Mouse (Mus musculus) brain, embryonic 14.5 days (tissue): ENCODE measurements at regions not wholly inside any gene's neighbourhood (a gene's known extent, or its start where the extent isn't known, plus 50 kb on each side); places are given as distances from the start of the nearest gene placed in this dataset.

Experiments used
- DNase-seq: peaks from one replicate; pipeline ENCODE4 v3.0.0-alpha.2; 2011; ENCODE audit warnings: low read depth
- CTCF ChIP-seq: fragments of 200-500 bp; IDR thresholded peaks from 2 replicates; pipeline ENCODE4 v1.5.1; 2012; ENCODE audit warnings: inconsistent platforms, mild to moderate bottlenecking, moderate library complexity, borderline replicate concordance; ENCODE audit not compliant: insufficient read depth, insufficient read length; ENCODE audit errors: extremely low read depth
- POLR2A ChIP-seq: fragments of 200-500 bp; IDR thresholded peaks from 2 replicates; pipeline ENCODE4 v1.6.1; 2012; ENCODE audit warnings: mild to moderate bottlenecking, inconsistent platforms, borderline replicate concordance; ENCODE audit not compliant: poor library complexity, insufficient read depth, insufficient read length, severe bottlenecking; ENCODE audit errors: extremely low read depth

DNA sequence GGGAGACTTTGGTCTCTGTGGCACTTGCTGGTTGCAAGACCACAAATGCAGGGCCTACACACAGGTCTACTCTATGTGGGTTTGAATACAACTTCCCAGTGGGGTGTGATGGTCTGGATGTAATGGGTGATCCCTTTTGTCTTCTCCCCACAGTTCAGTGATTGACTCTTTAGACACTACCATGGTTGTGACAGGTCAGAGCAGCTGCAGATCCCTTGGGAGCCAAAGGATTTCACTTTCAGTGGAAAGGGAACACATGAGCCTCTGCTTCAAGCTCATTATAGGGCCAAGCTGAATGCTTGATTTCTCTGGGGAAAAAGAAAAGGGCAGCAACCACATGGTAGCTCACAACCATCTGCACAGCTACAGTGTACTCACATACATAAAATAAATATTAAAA lies 206.9 kb downstream of the Fndc1 start:
- no peak for DNase-seq
- TF ChIP-seq POLR2A: no peak
- no peak for TF ChIP-seq CTCF

- DNase-seq: no peak
Observed at GRCm38 (mm10) chr17:7619641-7620040, 207.5 kb downstream of the Fndc1 start.

DNA sequence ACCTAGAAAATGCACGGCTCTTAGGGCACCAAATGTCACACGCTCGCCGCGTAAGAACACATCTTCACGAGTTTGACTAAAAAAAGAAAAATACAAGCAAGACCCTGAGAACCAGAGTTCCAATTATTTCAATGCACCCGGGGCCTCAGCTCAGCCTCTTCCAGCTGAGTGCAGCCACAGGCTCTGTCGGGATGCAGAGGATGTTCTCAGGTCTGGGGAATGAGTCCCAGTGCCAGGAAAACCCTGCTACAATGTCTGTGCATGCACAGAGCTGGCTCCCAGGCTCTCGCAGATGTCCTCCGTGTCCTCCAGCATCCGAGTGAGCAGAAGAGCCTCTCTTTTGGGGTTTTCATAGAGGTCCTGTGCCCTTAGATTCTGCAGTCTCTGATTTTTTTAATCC lies 219.1 kb downstream of the Fndc1 start:
- TF ChIP-seq POLR2A (no peak), CTCF (no peak)
- DNase-seq: no peak

More at GRCm38 (mm10) chr17:7619641-7620040, 207.5 kb downstream of the Fndc1 start:
- TF ChIP-seq POLR2A (no peak), CTCF (no peak)

- TF ChIP-seq POLR2A: no peak
- no peak for TF ChIP-seq CTCF
- DNase-seq: no peak
Observed at GRCm38 (mm10) chr17:7607431-7607830, 219.7 kb downstream of the Fndc1 start.

GRCm38 (mm10) chr17:7604813-7605504 lies 219.7 kb upstream of the Unc93a2 start:
- peak; percentile 60 for DNase-seq
- TF ChIP-seq POLR2A: no peak
- TF ChIP-seq CTCF: no peak

DNA sequence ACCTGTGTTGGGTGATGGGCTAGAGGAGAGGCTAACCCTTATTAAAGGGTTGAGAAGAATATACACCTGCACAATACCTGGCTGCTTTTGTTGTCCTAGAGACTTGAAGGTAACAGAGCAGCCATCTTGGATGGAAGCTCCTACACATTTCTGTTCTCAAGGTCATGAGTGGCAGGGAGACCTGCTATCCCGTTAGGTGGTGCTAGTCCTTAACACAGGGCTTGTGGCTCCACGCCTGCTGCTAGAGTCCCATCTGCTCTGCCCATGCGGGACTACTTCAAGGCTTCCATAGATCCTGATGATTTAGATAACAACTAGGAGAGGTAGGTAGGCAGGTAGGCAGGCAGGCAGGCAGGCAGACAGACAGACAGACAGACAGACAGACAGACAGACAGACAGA lies 218.8 kb upstream of the Unc93a2 start:
- DNase-seq: no peak
- TF ChIP-seq POLR2A: no peak
- no peak for TF ChIP-seq CTCF

DNA sequence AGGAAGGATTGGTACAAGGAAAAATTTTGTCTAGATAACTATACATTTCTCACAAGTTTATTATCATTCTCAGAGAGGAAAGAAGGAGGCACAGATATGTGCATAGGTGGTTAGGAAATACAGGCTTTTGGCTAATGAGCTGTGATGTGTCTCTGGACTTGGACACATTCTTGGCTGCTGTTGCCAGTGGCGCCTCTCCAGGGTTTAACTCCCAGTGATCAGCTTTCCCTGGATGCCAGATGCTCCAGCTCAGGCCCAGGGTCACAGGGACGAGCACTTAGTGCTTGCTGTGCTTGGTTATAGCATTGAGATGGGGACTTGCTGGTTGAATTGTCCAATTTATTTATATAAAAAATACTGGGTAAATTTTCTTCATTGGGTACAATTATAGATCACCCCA lies 215.3 kb upstream of the Unc93a2 start:
- DNase-seq: peak; percentile 31
- TF ChIP-seq CTCF (no peak), POLR2A (no peak)

- DNase-seq: peak; percentile 19
- TF ChIP-seq POLR2A (no peak), CTCF (no peak)
Observed at GRCm38 (mm10) chr17:7597481-7597880, 212.2 kb upstream of the Unc93a2 start.

DNA sequence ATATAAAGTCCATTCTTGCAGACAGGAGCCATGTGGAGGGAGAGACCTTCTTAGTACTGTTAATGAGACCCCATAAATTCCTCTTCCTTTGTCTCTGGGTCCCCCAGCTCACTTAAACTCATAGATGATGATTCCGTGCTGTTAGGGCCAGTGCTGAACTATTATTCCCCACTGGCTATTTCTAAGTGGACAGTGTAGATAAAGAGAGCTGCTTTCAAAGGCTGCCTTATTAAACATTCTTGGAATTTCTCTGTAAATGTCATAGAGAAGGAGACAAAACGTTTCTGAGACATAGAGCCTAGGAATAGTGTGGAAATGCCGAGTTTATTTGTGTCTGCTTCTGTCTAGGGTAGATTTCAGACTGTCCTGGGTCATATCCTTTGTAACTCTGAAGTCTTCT lies 209.5 kb upstream of the Unc93a2 start:
- no peak for TF ChIP-seq CTCF
- TF ChIP-seq POLR2A: no peak
- DNase-seq: no peak

- no peak for TF ChIP-seq CTCF
- TF ChIP-seq POLR2A: no peak
- DNase-seq: no peak
Observed at GRCm38 (mm10) chr17:7592491-7592890, 207.2 kb upstream of the Unc93a2 start.

DNA sequence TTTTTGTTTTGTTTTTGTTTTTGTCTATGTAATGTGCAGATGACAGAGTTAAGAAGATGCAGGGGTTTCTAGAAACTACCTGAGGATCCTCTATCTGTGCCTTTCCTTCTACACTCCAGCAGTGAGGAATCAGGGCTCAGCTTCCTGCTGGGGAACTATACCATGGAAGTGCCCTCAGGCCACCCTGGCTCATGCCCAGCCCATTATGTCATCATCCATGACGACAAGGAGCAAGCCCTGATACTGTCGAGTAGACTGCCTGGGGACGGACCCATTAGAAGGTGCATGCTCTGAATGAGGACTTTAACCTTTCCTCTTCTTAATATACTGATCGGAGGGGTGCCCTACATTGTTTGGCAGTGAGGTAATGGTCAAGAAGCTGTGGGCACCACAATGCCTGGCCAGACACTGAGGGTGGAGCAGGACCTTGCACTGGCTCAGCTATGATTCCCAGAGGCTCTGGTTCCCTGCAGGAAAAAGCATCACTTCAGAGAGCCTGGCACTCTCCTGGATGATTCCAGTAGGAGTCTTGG lies 197.7 kb upstream of the Unc93a2 start:
- DNase-seq: no peak

GRCm38 (mm10) chr17:7579031-7579430 lies 193.8 kb upstream of the Unc93a2 start:
- no peak for DNase-seq
- TF ChIP-seq POLR2A (no peak), CTCF (no peak)

More for the DNA sequence above, 197.7 kb upstream of the Unc93a2 start:
- no peak for TF ChIP-seq CTCF
- no peak for TF ChIP-seq POLR2A

DNA sequence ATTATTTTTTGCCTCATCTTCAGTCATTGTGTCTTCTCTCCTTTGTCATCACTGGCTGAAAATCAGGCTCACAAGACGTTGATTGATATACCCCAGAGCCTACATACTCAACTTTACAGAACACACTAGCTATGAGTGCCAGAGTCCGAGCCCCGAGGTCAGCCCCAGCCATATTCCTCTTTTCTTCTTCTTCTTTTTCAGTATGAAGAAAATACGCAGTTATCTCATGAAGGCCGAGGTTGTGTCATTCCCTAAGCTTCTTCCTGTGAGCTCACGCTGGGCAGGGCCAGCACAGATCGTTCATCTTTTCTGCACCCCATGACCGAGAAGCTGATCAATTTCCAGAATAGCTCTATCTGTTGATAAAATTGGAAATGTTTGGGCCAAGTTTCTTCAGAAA lies 192.7 kb upstream of the Unc93a2 start:
- no peak for TF ChIP-seq CTCF
- no peak for DNase-seq

DNA sequence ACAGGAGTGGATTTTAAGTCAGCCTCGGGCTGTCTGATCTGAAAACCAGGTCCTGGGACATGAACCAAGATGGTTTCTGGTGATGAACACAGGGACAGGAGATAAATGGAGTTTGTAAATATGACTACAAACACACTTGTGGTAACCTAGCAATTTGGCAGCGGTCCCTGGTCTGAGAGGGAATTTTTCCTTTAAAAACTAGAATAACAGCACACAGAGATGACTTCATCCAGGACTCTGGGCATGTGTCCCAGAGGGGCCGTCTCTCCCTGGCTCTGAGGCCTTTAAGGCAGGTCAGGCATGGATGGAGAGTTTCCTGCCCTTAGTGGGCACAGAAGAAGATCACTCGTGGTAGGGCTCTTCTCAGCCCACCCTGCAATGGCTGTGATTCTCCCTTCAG lies 192.0 kb upstream of the Unc93a2 start:
- peak; percentile 53 for DNase-seq
- TF ChIP-seq POLR2A (no peak), CTCF (no peak)
